Mouse (Mus musculus) spleen, adult 2 months (tissue): Measurements from ENCODE around the gene Nmrk2. TPM values are rescaled to one million over a fixed set of nuclear protein-coding genes. Genes with fewer than 3 reads are reported as not detected.

Source experiments
- DNase-seq, 2 experiments: peaks; one replicate each; pipeline versions ENCODE4 v3.0.0 to v3.0.0-alpha.2; 2012 to 2021; ENCODE audit warnings: low spot score in 2 of 2, low read depth in 1 of 2
- H3K27ac ChIP-seq: fragments of 200-500 bp; 2 replicates; pipeline ENCODE4 v1.5.1; 2012; ENCODE audit warnings: low read length, inconsistent platforms; ENCODE audit not compliant: insufficient read depth
- H3K27me3 ChIP-seq: fragments of 200-500 bp; 2 replicates; pipeline ENCODE4 v1.6.1; 2012; ENCODE audit warnings: mild to moderate bottlenecking, moderate library complexity, low read length, inconsistent platforms; ENCODE audit not compliant: control insufficient read depth, insufficient read depth
- H3K36me3 ChIP-seq: fragments of 200-500 bp; 2 replicates; pipeline ENCODE4 v1.6.1; 2012; ENCODE audit warnings: mild to moderate bottlenecking, low read length, inconsistent platforms; ENCODE audit not compliant: control insufficient read depth, insufficient read depth
- H3K4me1 ChIP-seq: fragments of 200-500 bp; 2 replicates; pipeline ENCODE4 v1.6.1; 2011; ENCODE audit warnings: inconsistent platforms; ENCODE audit not compliant: control insufficient read depth, insufficient read depth, insufficient read length
- H3K4me3 ChIP-seq: fragments of 200-500 bp; 2 replicates; pipeline ENCODE4 v1.5.1; 2011; ENCODE audit warnings: mild to moderate bottlenecking, inconsistent platforms; ENCODE audit not compliant: insufficient read depth, insufficient read length; ENCODE audit errors: extremely low read depth
- CTCF ChIP-seq: fragments of 200-500 bp; IDR thresholded peaks from 2 replicates; pipeline ENCODE4 v1.5.1; 2011; ENCODE audit warnings: mild to moderate bottlenecking, inconsistent platforms; ENCODE audit not compliant: insufficient read depth, insufficient read length, insufficient replicate concordance; ENCODE audit errors: extremely low read depth
- POLR2A ChIP-seq: fragments of 200-500 bp; IDR thresholded peaks from 2 replicates; pipeline ENCODE4 v1.6.1; 2011; ENCODE audit warnings: low read depth, low read length, inconsistent platforms
- WGBS: fragments of 180-500 bp; shearing (Covaris S2); methylation state at CpG from one replicate; pipeline ENCODE4 v1.1.7; 2018; 5-methylcytosine and 5-hydroxymethylcytosine counted together
- polyA plus RNA-seq: library from polyadenylated mRNA; depleted of rRNA; stranded (reverse); fragments of >200 nt; gene quantifications from 2 replicates; pipeline ENCODE4 v1.2.3, GENCODE M21; 2012; rRNA removed

The Nmrk2 gene
- polyA plus RNA-seq, 1 experiment, result not detected

DNA sequence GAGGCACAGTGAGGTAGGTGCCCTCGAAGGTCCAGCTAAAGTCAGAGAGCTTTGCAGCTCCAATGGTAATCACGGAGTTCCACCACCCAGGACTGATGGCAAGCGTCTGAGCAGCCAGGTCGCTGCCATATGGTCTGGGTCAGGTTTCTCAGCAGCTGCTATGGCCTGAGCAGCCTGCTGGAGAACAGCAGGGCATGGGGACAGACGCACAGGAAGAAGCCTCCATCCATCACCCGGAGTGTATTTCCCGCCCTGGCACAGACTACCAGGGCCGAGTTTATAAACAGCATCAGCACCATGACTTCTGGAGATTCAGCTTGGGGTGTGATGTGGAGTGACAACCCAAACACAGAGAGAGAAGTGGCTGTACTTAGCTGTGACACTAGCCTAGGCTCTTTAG is 36.7 kb downstream of the Nmrk2 start:
- WGBS, result 87% methylated on average over 8 of the region's 8 CpGs
- no peak for DNase-seq
- no peaks in the 10 kb centered on the region for H3K27me3 ChIP-seq
- H3K36me3 ChIP-seq, result peaks cover 7% of the 10 kb centered on the region
- no peak overlapping the region for H3K4me3 ChIP-seq
- H3K27ac ChIP-seq, result no peak overlapping the region
- TF ChIP-seq POLR2A, result no peak
- no peak for TF ChIP-seq CTCF
- peaks cover 21% of the 10 kb centered on the region; the same call in 1 of the 2 replicates for H3K4me1 ChIP-seq

- no peak for TF ChIP-seq POLR2A
- no peak for TF ChIP-seq CTCF
- DNase-seq, result peak in 1 of 2 experiments; percentile 54
- H3K36me3 ChIP-seq, result peaks cover 16% of the 10 kb centered on the region
- peaks cover 21% of the 10 kb centered on the region; the same call in 1 of the 2 replicates for H3K4me1 ChIP-seq
- 21% methylated on average over 2 of the region's 2 CpGs for WGBS
- H3K4me3 ChIP-seq, result peak overlapping the region; percentile 43; the same call in 1 of the 2 replicates
- no peaks in the 10 kb centered on the region for H3K27me3 ChIP-seq
- peak overlapping the region; percentile 93 for H3K27ac ChIP-seq
These were observed 39.6 kb downstream of the Nmrk2 start for GRCm38 (mm10) chr10:81162318-81162652.

- WGBS, result 61% methylated on average over 8 of the region's 8 CpGs
- H3K27ac ChIP-seq, result peak overlapping the region; percentile 93
- H3K4me1 ChIP-seq, result peaks cover 17% of the 10 kb centered on the region; the same call in 1 of the 2 replicates
- TF ChIP-seq CTCF, result no peak
- TF ChIP-seq POLR2A, result no peak
- H3K4me3 ChIP-seq, result peak overlapping the region; percentile 43; the same call in 1 of the 2 replicates
- H3K27me3 ChIP-seq, result no peaks in the 10 kb centered on the region
- H3K36me3 ChIP-seq, result peaks cover 21% of the 10 kb centered on the region
- DNase-seq, result peak; percentile 85 to 95
These were observed 40.1 kb downstream of the Nmrk2 start for GRCm38 (mm10) chr10:81161602-81162317.

- H3K36me3 ChIP-seq, result peaks cover 60% of the 10 kb centered on the region
- WGBS, result 98% methylated on average over 6 of the region's 6 CpGs
- H3K4me3 ChIP-seq, result no peak overlapping the region
- no peak for DNase-seq
- H3K27ac ChIP-seq, result no peak overlapping the region
- TF ChIP-seq POLR2A (no peak), CTCF (no peak)
- H3K27me3 ChIP-seq, result no peaks in the 10 kb centered on the region
- H3K4me1 ChIP-seq, result no peaks in the 10 kb centered on the region
These were observed 47.1 kb downstream of the Nmrk2 start for GRCm38 (mm10) chr10:81154736-81155135.

GRCm38 (mm10) chr10:81154313-81154712 is 47.5 kb downstream of the Nmrk2 start:
- Histone ChIP-seq H3K36me3 (peaks cover 64% of the 10 kb centered on the region), H3K27me3 (no peaks in the 10 kb centered on the region), H3K27ac (no peak overlapping the region), H3K4me1 (no peaks in the 10 kb centered on the region), H3K4me3 (no peak overlapping the region)
- no peak for TF ChIP-seq CTCF
- no peak for TF ChIP-seq POLR2A
- no peak for DNase-seq
- WGBS, result 97% methylated on average over 12 of the region's 12 CpGs

GRCm38 (mm10) chr10:81152609-81153008 is 49.2 kb downstream of the Nmrk2 start:
- Histone ChIP-seq H3K27me3 (no peaks in the 10 kb centered on the region), H3K36me3 (peaks cover 73% of the 10 kb centered on the region), H3K4me3 (no peak overlapping the region), H3K4me1 (no peaks in the 10 kb centered on the region), H3K27ac (no peak overlapping the region)
- no peak for DNase-seq
- 83% methylated on average over 12 of the region's 12 CpGs for WGBS
- TF ChIP-seq POLR2A, result no peak
- no peak for TF ChIP-seq CTCF

DNA sequence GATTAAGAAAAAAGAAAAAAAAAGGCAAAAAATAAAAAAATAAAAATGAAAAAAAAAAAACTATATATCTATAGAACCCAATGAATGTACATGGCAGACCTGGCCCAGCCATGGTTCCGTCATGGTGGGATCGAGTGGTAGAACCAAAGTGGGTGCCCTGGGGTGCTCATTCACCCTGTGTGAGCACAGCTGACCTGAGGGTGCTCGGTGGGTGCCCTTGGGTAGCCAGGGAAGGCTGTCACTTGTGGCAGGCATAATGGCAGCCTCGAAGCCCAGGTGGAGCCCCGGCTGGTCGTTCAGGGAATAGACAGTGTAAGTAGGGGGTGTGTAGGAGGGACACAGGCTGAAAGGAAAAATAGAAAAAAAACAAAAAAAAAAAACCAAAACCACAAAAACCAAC is 50.6 kb downstream of the Nmrk2 start:
- no peaks in the 10 kb centered on the region for H3K4me1 ChIP-seq

More for the DNA sequence above, 50.6 kb downstream of the Nmrk2 start:
- Histone ChIP-seq H3K36me3 (peaks cover 73% of the 10 kb centered on the region), H3K27me3 (no peaks in the 10 kb centered on the region), H3K4me3 (no peak overlapping the region), H3K27ac (no peak overlapping the region)
- TF ChIP-seq POLR2A (no peak), CTCF (no peak)
- 67% methylated on average over 6 of the region's 6 CpGs for WGBS
- DNase-seq, result no peak

Other genes starting within 250 kb of the Nmrk2 start
- 0.75 and 0.91 TPM in 2 replicates for gene Gng7, start 187.1 kb downstream of the Nmrk2 start, polyA plus RNA-seq
- gene Diras1, start 176.4 kb downstream of the Nmrk2 start, polyA plus RNA-seq, result 0.04 TPM in 1 of 2 replicates, not detected in the other
- 22.3 and 26.0 TPM in 2 replicates for gene Slc39a3, start 164.6 kb downstream of the Nmrk2 start, polyA plus RNA-seq
- 88.8 and 114 TPM in 2 replicates for gene Sgta, start 141.9 kb downstream of the Nmrk2 start, polyA plus RNA-seq
- gene Thop1, start 132.0 kb downstream of the Nmrk2 start, polyA plus RNA-seq, result 17.9 and 27.2 TPM in 2 replicates
- 0.27 and 0.32 TPM in 2 replicates for gene Creb3l3, start 103.2 kb downstream of the Nmrk2 start, polyA plus RNA-seq
- gene Map2k2, start 96.1 kb downstream of the Nmrk2 start, polyA plus RNA-seq, result 135 and 201 TPM in 2 replicates
- gene Zbtb7a, start 66.8 kb downstream of the Nmrk2 start, polyA plus RNA-seq, result 64.6 and 95.2 TPM in 2 replicates
- 36.1 and 45.8 TPM in 2 replicates for gene Pias4, start 34.1 kb downstream of the Nmrk2 start, polyA plus RNA-seq
- gene Eef2, start 25.4 kb downstream of the Nmrk2 start, polyA plus RNA-seq, result 1,457 and 1,736 TPM in 2 replicates
- gene Dapk3, start 19.0 kb downstream of the Nmrk2 start, polyA plus RNA-seq, result 58.0 and 84.5 TPM in 2 replicates
- not detected in 2 replicates for gene 4930442H23Rik, start 18.2 kb downstream of the Nmrk2 start, polyA plus RNA-seq
- gene Atcay, start 28.8 kb upstream of the Nmrk2 start, polyA plus RNA-seq, result 0.92 and 0.95 TPM in 2 replicates
- gene Zfr2, start 31.1 kb upstream of the Nmrk2 start, polyA plus RNA-seq, result 5.5 and 6.1 TPM in 2 replicates
- 22.5 and 30.0 TPM in 2 replicates for gene Matk, start 50.9 kb upstream of the Nmrk2 start, polyA plus RNA-seq
- gene Mrpl54, start 64.9 kb upstream of the Nmrk2 start, polyA plus RNA-seq, result 63.6 and 86.9 TPM in 2 replicates
- gene Apba3, start 64.9 kb upstream of the Nmrk2 start, polyA plus RNA-seq, result 63.0 and 77.1 TPM in 2 replicates
- 8.1 and 10.6 TPM in 2 replicates for gene Tjp3, start 89.5 kb upstream of the Nmrk2 start, polyA plus RNA-seq
- 93.2 and 111 TPM in 2 replicates for gene Pip5k1c, start 90.9 kb upstream of the Nmrk2 start, polyA plus RNA-seq
- 38.6 and 44.8 TPM in 2 replicates for gene Cactin, start 119.1 kb upstream of the Nmrk2 start, polyA plus RNA-seq
- gene Tbxa2r, start 126.7 kb upstream of the Nmrk2 start, polyA plus RNA-seq, result 68.1 and 92.5 TPM in 2 replicates
- gene Gipc3, start 141.2 kb upstream of the Nmrk2 start, polyA plus RNA-seq, result 1.3 and 1.7 TPM in 2 replicates
- 74.8 and 92.9 TPM in 2 replicates for gene Hmg20b, start 148.4 kb upstream of the Nmrk2 start, polyA plus RNA-seq
- 20.2 and 32.6 TPM in 2 replicates for gene Mfsd12, start 155.4 kb upstream of the Nmrk2 start, polyA plus RNA-seq
- 7.8 and 11.7 TPM in 2 replicates for gene 4930404N11Rik, start 163.8 kb upstream of the Nmrk2 start, polyA plus RNA-seq
- gene Fzr1, start 176.5 kb upstream of the Nmrk2 start, polyA plus RNA-seq, result 127 and 128 TPM in 2 replicates
- gene Dohh, start 182.4 kb upstream of the Nmrk2 start, polyA plus RNA-seq, result 47.9 and 71.7 TPM in 2 replicates
- 2.3 and 2.9 TPM in 2 replicates for gene Gm48551, start 182.4 kb upstream of the Nmrk2 start, polyA plus RNA-seq
- 2.9 and 6.4 TPM in 2 replicates for gene Gm48552, start 187.0 kb upstream of the Nmrk2 start, polyA plus RNA-seq
- 18.3 and 22.9 TPM in 2 replicates for gene Smim24, start 191.0 kb upstream of the Nmrk2 start, polyA plus RNA-seq